Mouse (Mus musculus): ENCODE data around the gene Dctpp1. TPM values are rescaled to one million over a fixed set of nuclear protein-coding genes. Genes with fewer than 3 reads are reported as not detected.
A peak's percentile ranks its signal among the peaks of the same experiment; 100 is the strongest.

Dctpp1 gene
- total RNA-seq, 2 experiments from 2014 or later, result 18.3 to 23.8 TPM

DNA sequence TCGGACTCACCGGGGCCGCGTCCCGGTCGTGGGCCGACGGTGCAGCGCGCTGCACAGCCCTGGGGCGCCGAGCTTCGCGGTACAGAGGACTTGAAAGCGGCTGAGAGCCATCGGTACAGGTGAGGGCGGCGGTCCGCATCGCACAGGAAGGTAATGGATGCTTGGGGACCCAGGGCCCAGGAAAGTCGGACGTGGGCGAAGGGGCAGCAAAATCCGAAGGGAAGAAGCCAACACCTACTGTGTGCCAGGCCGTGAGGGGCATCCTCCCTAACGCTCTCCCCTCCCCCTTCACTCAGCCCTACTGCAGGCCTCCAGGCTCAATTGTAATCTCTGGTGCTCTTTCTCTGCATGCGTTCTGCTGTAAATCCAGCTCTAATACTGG, 27.1 kb downstream of the Dctpp1 start:
- H3K4me3 ChIP-seq, result peak overlapping the region; percentile 88
- H3K27ac ChIP-seq, result peak overlapping the region; percentile 95
- DNase-seq (ENCODE audit: low spot score in 2 of 2), result no peak
- TF ChIP-seq CTCF (conservative IDR thresholded peaks at IDR 0.05), result no peak

DNA sequence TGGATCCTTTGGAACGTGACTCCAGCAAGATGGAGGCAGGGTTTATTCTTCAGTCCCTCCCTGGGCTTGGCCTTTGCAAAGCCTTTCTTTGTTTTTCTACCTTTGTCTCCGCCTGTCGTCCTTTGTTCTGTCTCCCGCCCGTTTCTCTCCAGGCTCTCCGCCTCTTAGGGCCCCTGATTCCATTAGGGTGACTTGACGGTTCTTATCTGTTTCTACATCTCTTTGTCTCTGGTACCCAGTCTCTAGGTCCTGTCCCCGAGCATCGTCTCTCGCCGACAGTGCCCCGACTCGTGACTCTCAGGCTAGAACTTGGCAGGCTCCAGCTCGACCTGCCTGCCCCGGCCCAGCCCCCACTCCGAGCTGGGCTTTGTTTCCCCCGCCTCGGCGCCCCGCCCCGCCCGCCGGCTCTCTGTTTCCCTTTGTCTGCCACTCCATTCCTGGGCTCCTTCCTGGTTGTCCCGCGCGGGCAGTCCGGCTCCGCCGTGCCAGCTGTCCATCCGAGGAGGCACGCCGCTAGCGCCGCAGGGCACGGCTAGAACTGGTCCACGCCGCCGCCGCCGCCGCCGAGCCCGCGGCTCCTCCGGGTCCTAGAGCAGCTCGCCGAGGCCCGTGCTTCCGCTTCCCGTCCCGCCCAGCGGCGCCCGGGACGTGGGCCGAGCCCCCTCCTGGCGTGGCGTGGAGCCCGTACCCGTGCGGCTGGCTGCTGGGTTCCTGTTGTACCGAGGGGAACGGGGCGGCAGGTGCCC, 27.7 kb downstream of the Dctpp1 start, which contains the start of the genes Zfp553 and Sept1:
TSS of gene Zfp553 (plus strand) at position 440 of the 746 bp plus-strand sequence.
TSS of gene Sept1 (minus strand) at position 509 of the 746 bp plus-strand sequence.
- DNase-seq (ENCODE audit: low spot score in 2 of 2), result peak; percentile 80 to 82
- Histone ChIP-seq H3K27ac (peak within 1 kb of the TSS; percentile 95), H3K4me3 (peak within 1 kb of the TSS; percentile 88)
- no peak for TF ChIP-seq CTCF (conservative IDR thresholded peaks at IDR 0.05)

DNA sequence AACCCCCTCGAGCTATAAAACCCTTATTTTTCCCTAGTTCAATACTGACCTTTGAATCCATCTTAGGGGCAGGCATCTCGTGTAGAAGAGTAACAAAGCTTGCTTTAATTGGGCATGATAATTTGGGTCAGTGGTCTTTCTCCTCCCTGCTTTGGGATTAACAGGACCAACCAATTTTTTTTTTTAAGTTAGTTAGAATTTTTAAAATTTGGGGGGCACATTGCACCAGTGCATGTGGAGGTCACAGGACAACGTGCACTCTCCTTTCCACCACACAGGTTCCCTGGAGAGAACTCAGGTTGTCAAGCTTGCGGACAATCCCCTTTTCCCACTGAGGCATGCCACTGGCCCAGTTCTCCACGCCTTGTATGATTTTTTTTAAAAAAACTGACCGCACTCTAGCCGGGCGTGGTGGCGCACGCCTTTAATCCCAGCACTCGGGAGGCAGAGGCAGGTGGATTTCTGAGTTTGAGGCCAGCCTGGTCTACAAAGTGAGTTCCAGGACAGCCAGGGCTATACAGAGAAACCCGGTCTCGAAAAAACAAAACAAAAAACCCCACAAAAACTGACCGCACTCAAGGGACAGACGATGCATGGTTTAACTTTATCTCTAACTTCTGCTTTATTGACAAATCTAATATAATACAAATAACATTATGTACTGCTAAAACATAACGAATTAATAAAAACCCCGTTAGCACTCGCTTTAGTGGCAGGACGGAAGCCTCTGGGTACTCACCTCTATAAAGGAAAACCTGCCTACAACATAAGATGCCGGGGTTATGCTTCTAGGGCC, 28.5 kb downstream of the Dctpp1 start:
- DNase-seq (ENCODE audit: low spot score in 2 of 2), result no peak
- Histone ChIP-seq H3K27ac (peak overlapping the region; percentile 95), H3K4me3 (peak overlapping the region; percentile 88)
- no peak for TF ChIP-seq CTCF (conservative IDR thresholded peaks at IDR 0.05)

DNA sequence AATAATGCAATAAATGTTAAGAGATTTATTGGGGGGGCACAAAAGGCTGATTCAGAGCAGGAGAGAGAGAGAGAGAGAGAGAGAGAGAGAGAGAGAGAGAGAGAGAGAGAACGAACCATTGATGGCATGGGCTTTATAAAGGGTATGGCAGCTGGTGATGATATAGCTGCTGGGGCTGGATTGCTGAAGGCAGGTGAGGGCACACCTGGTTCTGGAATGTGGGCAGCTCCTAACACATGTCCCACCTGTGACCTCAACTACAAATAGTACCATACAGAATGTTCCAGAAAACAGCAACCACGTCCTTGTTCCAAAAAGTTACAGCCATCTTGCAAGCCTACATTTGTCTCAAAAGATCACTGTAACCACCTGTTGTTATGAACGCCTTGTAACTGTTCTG, 29.1 kb downstream of the Dctpp1 start:
- no peak for DNase-seq (ENCODE audit: low spot score in 2 of 2)
- H3K27ac ChIP-seq, result peak overlapping the region; percentile 95; the same call in 1 of the 2 replicates
- peak overlapping the region; percentile 88 for H3K4me3 ChIP-seq
- no peak for TF ChIP-seq CTCF (conservative IDR thresholded peaks at IDR 0.05)

DNA sequence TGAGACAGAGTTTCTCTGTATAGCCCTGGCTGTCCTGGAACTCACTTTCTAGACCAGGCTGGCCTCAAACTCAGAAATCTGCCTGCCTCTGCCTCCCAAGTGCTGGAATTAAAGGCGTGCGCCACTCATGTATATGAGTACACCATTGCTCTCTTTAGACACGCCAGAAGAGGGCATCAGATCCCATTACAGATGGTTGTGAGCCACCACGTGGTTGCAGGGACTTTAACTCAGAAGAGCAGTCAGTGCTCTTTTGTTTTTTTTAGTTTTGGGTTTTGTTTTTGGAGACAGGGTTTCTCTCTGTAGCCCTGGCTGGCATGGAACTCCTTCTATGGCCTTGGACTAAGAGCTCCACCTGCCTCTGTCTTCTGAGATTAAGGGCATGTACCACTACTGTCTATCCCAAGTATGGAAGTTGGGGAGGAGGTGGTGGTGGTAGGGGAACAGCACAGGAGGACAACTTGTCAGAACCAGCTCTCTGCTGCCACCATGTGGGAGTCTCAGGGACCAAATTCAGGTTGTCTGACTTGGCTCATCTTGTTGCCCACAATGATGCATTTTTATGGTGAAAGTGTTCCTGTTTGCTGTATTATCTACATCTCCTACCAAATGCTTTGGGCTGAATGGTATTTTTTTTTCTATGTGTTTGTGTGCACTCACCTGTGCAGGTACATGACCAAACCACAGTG, 31.8 kb downstream of the Dctpp1 start:
- peak; percentile 91 for TF ChIP-seq CTCF (conservative IDR thresholded peaks at IDR 0.05)
- 0 out of 2 replicates have a peak overlapping the region, but pooled peaks have one; percentile 11 for H3K27ac ChIP-seq
- H3K4me3 ChIP-seq, result no peak overlapping the region
- DNase-seq (ENCODE audit: low spot score in 2 of 2), result peak; percentile 81 to 89

DNA sequence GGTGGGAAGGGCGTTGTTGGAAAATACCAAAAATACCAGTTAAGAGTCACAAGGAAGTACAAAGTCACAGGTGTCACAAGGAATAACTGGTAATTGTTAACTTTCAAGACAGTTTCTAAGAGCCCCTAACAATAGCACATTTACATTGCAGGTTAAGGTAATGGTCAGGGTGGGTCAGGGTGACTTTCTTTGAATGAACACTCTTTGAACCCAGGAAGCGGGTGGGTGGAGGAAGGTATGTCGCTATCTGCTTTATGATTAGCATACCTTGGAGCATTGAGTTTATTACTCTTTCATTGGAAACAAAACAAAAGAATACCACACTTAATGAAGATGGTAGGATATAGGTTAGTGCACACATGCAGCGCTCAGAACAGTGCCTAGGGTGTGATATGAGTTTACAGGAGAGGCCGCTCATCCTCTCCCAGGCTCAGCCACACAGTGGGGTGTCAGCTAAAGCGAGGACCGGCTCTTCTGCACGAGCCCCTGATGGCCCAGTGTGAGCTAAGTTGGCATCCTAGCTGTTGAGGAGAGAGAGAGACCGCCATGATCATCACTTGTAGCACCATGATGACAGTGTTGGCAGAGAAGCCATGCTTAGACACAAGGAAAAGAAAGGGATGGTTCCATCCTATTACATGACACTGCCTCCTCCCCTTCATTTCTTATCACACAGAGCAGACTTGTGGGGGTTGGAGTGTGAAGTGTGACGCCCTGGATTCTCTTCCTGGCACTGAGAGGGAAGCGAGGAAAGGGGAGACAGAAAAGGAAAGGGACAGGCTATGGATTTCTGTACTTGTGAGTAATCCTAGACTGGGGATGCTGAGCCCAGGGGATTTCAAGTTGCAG, 35.1 kb downstream of the Dctpp1 start:
- no peak overlapping the region for H3K27ac ChIP-seq
- no peak for TF ChIP-seq CTCF (conservative IDR thresholded peaks at IDR 0.05)
- no peak for DNase-seq (ENCODE audit: low spot score in 2 of 2)
- no peak overlapping the region for H3K4me3 ChIP-seq

DNA sequence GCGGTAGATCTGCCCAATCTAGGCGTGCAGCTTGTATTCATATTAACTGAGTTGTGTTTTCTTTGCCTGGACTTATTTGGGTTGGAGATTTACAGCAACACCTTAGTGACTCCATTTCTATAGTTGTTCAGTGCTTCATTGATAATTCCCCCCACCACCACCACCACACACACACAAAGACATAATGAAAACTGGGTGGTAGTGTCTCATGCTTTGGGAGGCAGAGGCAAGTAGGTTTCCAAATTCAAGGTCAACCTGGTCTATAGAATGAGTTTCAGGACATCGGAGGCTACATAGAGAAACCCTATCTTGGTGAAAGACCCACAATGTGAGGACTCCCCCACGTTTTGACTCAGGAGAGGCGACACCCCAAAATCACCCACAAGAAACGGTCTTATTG, 35.9 kb downstream of the Dctpp1 start:
- H3K27ac ChIP-seq, result no peak overlapping the region
- no peak for TF ChIP-seq CTCF (conservative IDR thresholded peaks at IDR 0.05)
- H3K4me3 ChIP-seq, result no peak overlapping the region
- no peak for DNase-seq (ENCODE audit: low spot score in 2 of 2)

DNA sequence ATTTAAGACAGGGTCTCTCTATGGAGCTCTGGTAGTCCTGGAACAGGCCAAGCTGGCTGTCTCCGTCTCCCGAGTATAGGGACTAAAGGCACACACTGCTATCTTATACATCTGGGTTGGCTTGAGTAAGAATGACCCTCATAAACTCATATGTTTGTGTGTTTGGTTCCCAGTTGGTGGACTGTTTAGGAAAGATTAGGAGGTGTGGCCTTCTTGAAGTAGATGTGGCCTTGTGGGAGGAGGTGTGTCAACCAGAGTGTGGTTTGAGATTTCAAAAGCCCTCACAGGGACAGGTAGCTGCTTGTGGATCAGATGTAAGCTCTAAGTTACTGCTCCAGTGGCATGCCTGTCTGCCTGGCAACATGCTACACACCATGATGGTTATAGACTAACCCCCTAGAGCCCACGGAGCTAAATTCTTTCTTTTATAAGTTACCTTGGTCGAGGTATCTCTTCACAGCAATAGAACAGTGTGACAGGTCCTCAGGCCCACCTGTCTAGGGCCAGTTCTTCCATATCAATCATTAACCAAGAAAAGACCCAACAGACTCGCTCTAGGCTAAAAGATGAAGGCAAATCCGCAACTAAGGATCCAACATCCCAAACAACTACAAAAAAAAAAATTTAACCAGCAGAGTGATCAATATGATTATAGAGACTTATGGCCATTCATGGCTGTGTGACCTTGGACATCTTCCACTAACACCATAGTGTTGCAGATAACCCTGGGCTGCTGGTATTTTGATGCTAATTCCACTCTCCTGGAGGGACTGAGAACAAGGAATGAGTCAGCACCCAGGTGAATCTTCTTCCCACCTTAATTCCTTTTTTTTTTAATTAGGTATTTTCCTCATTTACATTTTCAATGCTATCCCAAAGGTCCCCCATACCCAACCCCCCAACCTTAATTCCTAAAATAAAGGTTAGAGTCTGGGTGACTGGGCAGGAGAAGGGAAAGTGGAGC, 36.7 kb downstream of the Dctpp1 start:
- no peak for DNase-seq (ENCODE audit: low spot score in 2 of 2)
- Histone ChIP-seq H3K4me3 (no peak overlapping the region), H3K27ac (no peak overlapping the region)
- no peak for TF ChIP-seq CTCF (conservative IDR thresholded peaks at IDR 0.05)

DNA sequence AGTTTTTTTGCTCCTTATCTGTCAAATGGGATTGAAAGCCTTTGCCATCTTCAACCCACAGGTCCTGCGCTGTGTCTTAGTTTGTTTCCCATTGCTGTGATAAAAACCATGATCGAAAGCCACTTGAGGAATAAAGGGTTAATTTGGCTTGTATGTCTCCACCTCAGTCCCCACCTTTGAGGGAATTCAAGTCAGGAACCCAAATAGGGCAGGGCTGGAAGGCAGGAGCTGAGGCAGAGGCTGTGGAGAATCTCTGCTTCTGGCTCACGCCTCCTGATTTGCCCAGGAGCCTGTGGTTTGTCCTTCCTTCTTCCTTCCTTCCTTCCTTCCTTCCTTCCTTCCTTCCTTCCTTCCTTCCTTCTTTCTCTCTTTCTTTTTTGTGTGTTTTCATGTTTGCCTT, 37.4 kb downstream of the Dctpp1 start:
- Histone ChIP-seq H3K27ac (no peak overlapping the region), H3K4me3 (no peak overlapping the region)
- no peak for TF ChIP-seq CTCF (conservative IDR thresholded peaks at IDR 0.05)
- DNase-seq (ENCODE audit: low spot score in 2 of 2), result no peak

DNA sequence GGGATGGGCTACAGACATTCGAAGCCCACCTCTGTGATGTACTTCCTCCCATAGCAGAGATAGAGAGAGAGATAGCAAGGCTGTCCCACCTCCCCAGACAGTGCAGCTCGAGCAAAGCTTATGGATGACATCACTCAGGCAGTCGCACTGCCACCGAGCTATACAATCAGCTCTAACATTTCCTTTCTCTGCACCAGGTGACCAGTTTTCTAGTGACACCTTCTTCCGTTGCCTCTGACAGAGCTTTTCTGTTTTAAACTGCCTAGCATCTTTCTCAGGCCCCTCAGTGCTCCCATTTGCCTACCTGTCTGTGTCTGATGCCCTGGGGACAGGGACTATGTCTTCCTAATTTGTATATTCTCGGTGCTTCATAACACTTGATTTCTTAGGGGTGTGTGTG, 40.1 kb downstream of the Dctpp1 start:
- H3K27ac ChIP-seq, result no peak overlapping the region
- no peak for TF ChIP-seq CTCF (conservative IDR thresholded peaks at IDR 0.05)
- H3K4me3 ChIP-seq, result no peak overlapping the region
- DNase-seq (ENCODE audit: low spot score in 2 of 2), result no peak

DNA sequence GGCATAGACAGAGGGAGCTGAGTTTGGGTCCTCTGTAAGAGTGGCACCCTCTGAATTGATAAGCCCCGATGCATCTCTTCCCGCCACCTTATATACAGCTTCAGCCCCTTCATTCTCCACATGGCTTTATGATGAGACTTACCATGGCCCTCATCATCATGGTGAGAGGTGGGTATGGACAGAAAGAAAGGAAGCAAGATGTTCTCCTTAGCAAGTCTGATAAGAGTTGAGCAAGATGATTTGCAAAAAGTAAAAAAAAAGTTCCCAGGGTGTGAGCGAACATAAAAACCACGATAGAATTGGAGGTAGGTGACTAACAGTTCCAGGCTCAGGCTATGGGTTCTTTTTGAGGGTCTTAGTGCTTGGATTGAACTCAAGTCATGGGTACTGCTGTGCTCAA, 41.8 kb downstream of the Dctpp1 start:
- Histone ChIP-seq H3K27ac (no peak overlapping the region), H3K4me3 (no peak overlapping the region)
- no peak for TF ChIP-seq CTCF (conservative IDR thresholded peaks at IDR 0.05)
- no peak for DNase-seq (ENCODE audit: low spot score in 2 of 2)

Measured in layer of hippocampus, adult 2 months (tissue).